Mouse (Mus musculus): ENCODE data around the gene Helt. TPM values are rescaled to one million over a fixed set of nuclear protein-coding genes. Genes with fewer than 3 reads are reported as not detected.

Gene Helt
- polyA plus RNA-seq, 1 experiment = 4.7 TPM

DNA sequence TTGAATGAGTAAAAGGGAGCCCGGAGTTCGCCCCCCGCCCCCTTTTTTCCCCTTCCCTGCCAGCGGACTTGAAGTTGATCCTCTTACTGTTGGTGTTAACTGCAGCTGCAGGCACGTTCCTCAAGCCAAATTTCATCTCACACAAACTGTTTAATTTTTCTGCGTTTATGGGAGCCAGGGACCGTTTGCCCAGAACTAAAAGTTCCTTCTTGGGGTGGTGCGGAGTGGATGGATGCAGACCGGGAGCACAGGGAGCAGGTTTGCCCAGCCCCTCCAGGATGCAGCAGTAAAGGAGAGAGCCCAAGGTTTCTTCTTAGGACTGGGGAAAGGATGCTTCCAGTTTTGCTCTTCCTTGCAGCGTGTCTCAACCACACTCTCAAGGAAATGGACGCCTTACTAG, 2.1 kb upstream of the Helt start:
- Histone ChIP-seq H3K4me1 (ENCODE audit: control insufficient read depth, insufficient read depth, low read length) (peaks cover 10% of the 10 kb centered on the region), H3K27me3 (ENCODE audit: control insufficient read depth, insufficient read depth, low read length) (no peaks in the 10 kb centered on the region), H3K36me3 (ENCODE audit: control insufficient read depth, insufficient read depth, low read length) (no peaks in the 10 kb centered on the region), H3K27ac (ENCODE audit: control insufficient read depth, insufficient read depth, low read depth, low read length) (no peak overlapping the region), H3K4me3 (ENCODE audit: control insufficient read depth, low read depth, low read length) (no peak overlapping the region)
- no peak for TF ChIP-seq CTCF (IDR thresholded peaks at IDR 0.05; ENCODE audit: control insufficient read depth, insufficient read depth, insufficient replicate concordance, low read depth, low read length)
- TF ChIP-seq POLR2A (IDR thresholded peaks at IDR 0.05; ENCODE audit: control insufficient read depth, low read depth, low read length) = no peak

DNA sequence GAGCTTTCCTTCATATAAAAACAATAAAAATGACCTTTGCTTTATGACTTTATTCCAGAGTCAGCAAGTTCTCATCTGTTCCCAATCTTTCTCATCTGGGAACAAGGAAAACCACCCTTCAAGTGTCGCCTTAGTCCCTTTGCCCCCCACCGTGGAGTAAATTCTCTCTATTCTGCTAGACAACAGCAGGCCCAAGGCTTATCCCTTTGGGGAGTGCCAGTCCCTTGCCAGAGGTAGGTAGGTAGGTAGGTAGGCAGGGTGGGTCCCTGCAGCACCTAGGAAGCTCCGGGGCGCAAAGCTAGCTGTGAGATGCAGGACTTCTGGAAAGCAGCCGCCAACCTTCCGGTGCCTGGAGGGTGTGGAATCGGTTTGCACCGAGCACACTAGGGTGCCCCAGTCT, 1.5 kb upstream of the Helt start:
- H3K27ac ChIP-seq (ENCODE audit: control insufficient read depth, insufficient read depth, low read depth, low read length) = no peak overlapping the region
- no peaks in the 10 kb centered on the region for H3K36me3 ChIP-seq (ENCODE audit: control insufficient read depth, insufficient read depth, low read length)
- no peaks in the 10 kb centered on the region for H3K27me3 ChIP-seq (ENCODE audit: control insufficient read depth, insufficient read depth, low read length)
- no peak overlapping the region for H3K4me3 ChIP-seq (ENCODE audit: control insufficient read depth, low read depth, low read length)
- peaks cover 10% of the 10 kb centered on the region for H3K4me1 ChIP-seq (ENCODE audit: control insufficient read depth, insufficient read depth, low read length)
- no peak for TF ChIP-seq POLR2A (IDR thresholded peaks at IDR 0.05; ENCODE audit: control insufficient read depth, low read depth, low read length)
- no peak for TF ChIP-seq CTCF (IDR thresholded peaks at IDR 0.05; ENCODE audit: control insufficient read depth, insufficient read depth, insufficient replicate concordance, low read depth, low read length)

DNA sequence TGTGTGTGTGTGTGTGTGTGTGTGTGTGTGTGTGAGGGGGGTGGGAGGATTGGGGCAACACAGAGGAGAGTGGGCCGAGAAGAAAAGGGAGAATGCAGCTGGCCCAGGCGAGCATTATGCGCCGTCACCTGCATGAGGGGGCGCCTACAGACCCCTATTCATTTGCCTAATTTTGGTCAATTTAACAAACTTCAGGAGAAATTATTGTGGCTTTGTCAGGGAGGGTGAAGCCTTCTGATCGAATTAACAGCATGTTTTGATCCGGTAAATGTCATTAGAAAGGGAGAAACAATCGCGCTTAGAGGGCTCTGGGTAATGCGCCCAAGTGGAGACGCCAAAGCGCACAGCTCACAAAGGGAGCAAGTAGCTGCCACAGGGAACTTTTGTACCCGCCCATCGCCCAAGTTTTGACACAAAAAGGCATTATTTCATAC, 647 bp upstream of the Helt start:
- H3K4me3 ChIP-seq (ENCODE audit: control insufficient read depth, low read depth, low read length) = no peak overlapping the region
- no peak overlapping the region for H3K27ac ChIP-seq (ENCODE audit: control insufficient read depth, insufficient read depth, low read depth, low read length)
- H3K27me3 ChIP-seq (ENCODE audit: control insufficient read depth, insufficient read depth, low read length) = no peaks in the 10 kb centered on the region
- H3K36me3 ChIP-seq (ENCODE audit: control insufficient read depth, insufficient read depth, low read length) = no peaks in the 10 kb centered on the region
- peaks cover 10% of the 10 kb centered on the region for H3K4me1 ChIP-seq (ENCODE audit: control insufficient read depth, insufficient read depth, low read length)
- TF ChIP-seq CTCF (IDR thresholded peaks at IDR 0.05; ENCODE audit: control insufficient read depth, insufficient read depth, insufficient replicate concordance, low read depth, low read length) = no peak
- TF ChIP-seq POLR2A (IDR thresholded peaks at IDR 0.05; ENCODE audit: control insufficient read depth, low read depth, low read length) = no peak

GRCm38 (mm10) chr8:46293741-46294151, 725 bp downstream of the Helt start:
- peaks cover 8% of the 10 kb centered on the region for H3K4me1 ChIP-seq (ENCODE audit: control insufficient read depth, insufficient read depth, low read length)
- peak overlapping the region; percentile 46 for H3K27ac ChIP-seq (ENCODE audit: control insufficient read depth, insufficient read depth, low read depth, low read length)
- no peaks in the 10 kb centered on the region for H3K27me3 ChIP-seq (ENCODE audit: control insufficient read depth, insufficient read depth, low read length)
- TF ChIP-seq CTCF (IDR thresholded peaks at IDR 0.05; ENCODE audit: control insufficient read depth, insufficient read depth, insufficient replicate concordance, low read depth, low read length) (no peak), POLR2A (IDR thresholded peaks at IDR 0.05; ENCODE audit: control insufficient read depth, low read depth, low read length) (no peak)
- no peaks in the 10 kb centered on the region for H3K36me3 ChIP-seq (ENCODE audit: control insufficient read depth, insufficient read depth, low read length)
- H3K4me3 ChIP-seq (ENCODE audit: control insufficient read depth, low read depth, low read length) = no peak overlapping the region; the same call in 1 of the 2 replicates

GRCm38 (mm10) chr8:46293201-46293600, 1.3 kb downstream of the Helt start:
- Histone ChIP-seq H3K36me3 (ENCODE audit: control insufficient read depth, insufficient read depth, low read length) (no peaks in the 10 kb centered on the region), H3K27me3 (ENCODE audit: control insufficient read depth, insufficient read depth, low read length) (no peaks in the 10 kb centered on the region), H3K4me3 (ENCODE audit: control insufficient read depth, low read depth, low read length) (no peak overlapping the region; the same call in 1 of the 2 replicates), H3K27ac (ENCODE audit: control insufficient read depth, insufficient read depth, low read depth, low read length) (no peak overlapping the region), H3K4me1 (ENCODE audit: control insufficient read depth, insufficient read depth, low read length) (peaks cover 8% of the 10 kb centered on the region)
- TF ChIP-seq CTCF (IDR thresholded peaks at IDR 0.05; ENCODE audit: control insufficient read depth, insufficient read depth, insufficient replicate concordance, low read depth, low read length) (no peak), POLR2A (IDR thresholded peaks at IDR 0.05; ENCODE audit: control insufficient read depth, low read depth, low read length) (no peak)

- H3K27me3 ChIP-seq (ENCODE audit: control insufficient read depth, insufficient read depth, low read length) = no peaks in the 10 kb centered on the region
- TF ChIP-seq CTCF (IDR thresholded peaks at IDR 0.05; ENCODE audit: control insufficient read depth, insufficient read depth, insufficient replicate concordance, low read depth, low read length) (no peak), POLR2A (IDR thresholded peaks at IDR 0.05; ENCODE audit: control insufficient read depth, low read depth, low read length) (no peak)
- peak overlapping the region; percentile 22; the same call in 1 of the 2 replicates for H3K4me3 ChIP-seq (ENCODE audit: control insufficient read depth, low read depth, low read length)
- peaks cover 8% of the 10 kb centered on the region for H3K4me1 ChIP-seq (ENCODE audit: control insufficient read depth, insufficient read depth, low read length)
- no peaks in the 10 kb centered on the region for H3K36me3 ChIP-seq (ENCODE audit: control insufficient read depth, insufficient read depth, low read length)
- H3K27ac ChIP-seq (ENCODE audit: control insufficient read depth, insufficient read depth, low read depth, low read length) = peak overlapping the region; percentile 33; the same call in 1 of the 2 replicates
Observed at GRCm38 (mm10) chr8:46291931-46292675, 2.4 kb downstream of the Helt start.

DNA sequence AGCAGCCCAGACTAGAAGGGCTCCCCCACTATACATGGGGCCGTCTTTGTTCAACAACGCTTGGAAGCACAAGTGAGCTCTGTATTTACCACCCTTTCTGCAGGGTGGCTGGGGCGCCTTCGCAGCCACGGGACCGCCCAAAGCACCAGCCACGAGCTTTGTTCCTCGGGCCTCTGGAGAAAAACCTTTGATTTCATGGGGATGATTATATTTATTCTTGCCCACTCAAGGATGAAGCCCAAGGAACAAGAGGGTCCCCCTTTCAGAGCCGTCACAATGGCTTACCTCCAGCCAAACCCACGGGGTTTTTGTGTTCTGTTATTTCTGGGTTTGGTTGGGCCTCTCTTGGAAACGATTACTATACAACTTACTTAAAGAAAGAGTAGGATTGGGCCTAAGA, 5.2 kb downstream of the Helt start:
- Histone ChIP-seq H3K27ac (ENCODE audit: control insufficient read depth, insufficient read depth, low read depth, low read length) (no peak overlapping the region), H3K27me3 (ENCODE audit: control insufficient read depth, insufficient read depth, low read length) (no peaks in the 10 kb centered on the region), H3K4me1 (ENCODE audit: control insufficient read depth, insufficient read depth, low read length) (peaks cover 8% of the 10 kb centered on the region), H3K36me3 (ENCODE audit: control insufficient read depth, insufficient read depth, low read length) (no peaks in the 10 kb centered on the region), H3K4me3 (ENCODE audit: control insufficient read depth, low read depth, low read length) (no peak overlapping the region)
- TF ChIP-seq POLR2A (IDR thresholded peaks at IDR 0.05; ENCODE audit: control insufficient read depth, low read depth, low read length) (no peak), CTCF (IDR thresholded peaks at IDR 0.05; ENCODE audit: control insufficient read depth, insufficient read depth, insufficient replicate concordance, low read depth, low read length) (no peak)

All from testis, adult 2 months (tissue).